Mouse (Mus musculus) MEL (cell line): ENCODE measurements around the gene Rnf223. TPM values are rescaled to one million over a fixed set of nuclear protein-coding genes. Genes with fewer than 3 reads are reported as not detected.

Source experiments
- DNase-seq: peaks from one replicate; pipeline ENCODE4 v3.0.0; 2011; ENCODE audit warnings: low read depth, low spot score
- H3K27ac ChIP-seq: 2 replicates; pipeline ENCODE4 v1.5.1; 2012; ENCODE audit warnings: low read depth, mild to moderate bottlenecking, control low read depth, low read length, moderate library complexity; ENCODE audit not compliant: control insufficient read depth
- H3K27me3 ChIP-seq, 2 experiments: fragments of 150-350 bp in 1 of 2; sonication (generic) in 1 of 2; 2 replicates each; pipeline ENCODE4 v1.6.1; 2012; ENCODE audit warnings: low read length in 2 of 2, mild to moderate bottlenecking in 2 of 2, improper control_type of control experiment in 1 of 2, moderate library complexity in 1 of 2; ENCODE audit not compliant: insufficient read depth in 2 of 2, control insufficient read depth in 1 of 2
- H3K36me3 ChIP-seq, 2 experiments: 2 replicates each; pipeline ENCODE4 v1.6.1; 2012 to 2014; ENCODE audit warnings: low read length in 2 of 2, improper control_type of control experiment in 1 of 2, inconsistent platforms in 1 of 2, mild to moderate bottlenecking in 1 of 2; ENCODE audit not compliant: insufficient read depth in 2 of 2, control insufficient read depth in 1 of 2
- H3K4me1 ChIP-seq, 2 experiments: fragments of 150-350 bp in 1 of 2; sonication (generic) in 1 of 2; 2 replicates each; pipeline ENCODE4 v1.6.1; 2012; ENCODE audit warnings: low read length in 2 of 2, improper control_type of control experiment in 1 of 2, mild to moderate bottlenecking in 1 of 2; ENCODE audit not compliant: insufficient read depth in 2 of 2, control insufficient read depth in 1 of 2
- H3K4me3 ChIP-seq, 2 experiments: fragments of 150-350 bp in 1 of 2; sonication (generic) in 1 of 2; 2 replicates each; pipeline ENCODE4 v1.5.1; 2012; ENCODE audit warnings: low read depth in 2 of 2, low read length in 2 of 2, mild to moderate bottlenecking in 2 of 2, moderate library complexity in 2 of 2, control low read depth in 1 of 2, improper control_type of control experiment in 1 of 2; ENCODE audit not compliant: control insufficient read depth in 1 of 2, insufficient read depth in 1 of 2
- H3K79me2 ChIP-seq: 2 replicates; pipeline ENCODE4 v1.6.1; 2012; ENCODE audit warnings: mild to moderate bottlenecking, low read length, moderate library complexity; ENCODE audit not compliant: control insufficient read depth, poor library complexity, insufficient read depth
- H3K9ac ChIP-seq: 2 replicates; pipeline ENCODE4 v1.6.1; 2012; ENCODE audit warnings: low read depth, mild to moderate bottlenecking, control low read depth, low read length, moderate library complexity; ENCODE audit not compliant: control insufficient read depth, poor library complexity, severe bottlenecking
- H3K9me3 ChIP-seq: fragments of 150-350 bp; sonication (generic); replicated peaks from 2 replicates; pipeline ENCODE4 v1.6.1; 2012; ENCODE audit warnings: mild to moderate bottlenecking, low read length, improper control_type of control experiment, moderate library complexity; ENCODE audit not compliant: insufficient read depth
- BHLHE40 ChIP-seq: IDR thresholded peaks from 2 replicates; pipeline ENCODE4 v1.6.1; 2012; ENCODE audit warnings: low read depth, mild to moderate bottlenecking, inconsistent platforms, low read length, improper control_type of control experiment, borderline replicate concordance
- CHD2 ChIP-seq: IDR thresholded peaks from 2 replicates; pipeline ENCODE4 v1.6.1; 2011; ENCODE audit warnings: low read length, improper control_type of control experiment
- E2F4 ChIP-seq: IDR thresholded peaks from 2 replicates; pipeline ENCODE4 v1.6.1; 2011; ENCODE audit warnings: low read depth, low read length, improper control_type of control experiment, borderline replicate concordance
- ELF1 ChIP-seq: IDR thresholded peaks from 2 replicates; pipeline ENCODE4 v1.6.1; 2014; ENCODE audit warnings: low read depth, mild to moderate bottlenecking, inconsistent platforms, low read length, improper control_type of control experiment, moderate library complexity
- EP300 ChIP-seq, 2 experiments: IDR thresholded peaks; 2 replicates each; pipeline ENCODE4 v1.6.1; 2011; ENCODE audit warnings: improper control_type of control experiment in 2 of 2, low read length in 2 of 2, low read depth in 1 of 2, mild to moderate bottlenecking in 1 of 2
- GATA1 ChIP-seq: IDR thresholded peaks from 2 replicates; pipeline ENCODE4 v1.6.1; 2011; ENCODE audit warnings: low read depth, low read length, improper control_type of control experiment
- HCFC1 ChIP-seq: IDR thresholded peaks from 2 replicates; pipeline ENCODE4 v1.6.1; 2012; ENCODE audit warnings: low read depth, mild to moderate bottlenecking, inconsistent platforms, low read length, improper control_type of control experiment, moderate library complexity
- MAZ ChIP-seq: IDR thresholded peaks from 2 replicates; pipeline ENCODE4 v1.6.1; 2012; ENCODE audit warnings: low read depth, mild to moderate bottlenecking, inconsistent platforms, low read length, improper control_type of control experiment
- MEF2A ChIP-seq: IDR thresholded peaks from 2 replicates; pipeline ENCODE4 v1.6.1; 2014; ENCODE audit warnings: low read depth, mild to moderate bottlenecking, inconsistent platforms, low read length, improper control_type of control experiment; ENCODE audit not compliant: poor library complexity, insufficient replicate concordance, severe bottlenecking; ENCODE audit errors: extremely low read depth
- MXI1 ChIP-seq: IDR thresholded peaks from 2 replicates; pipeline ENCODE4 v1.6.1; 2011; ENCODE audit warnings: mild to moderate bottlenecking, low read depth, low read length, improper control_type of control experiment
- MYB ChIP-seq: IDR thresholded peaks from 2 replicates; pipeline ENCODE4 v1.6.1; 2011; ENCODE audit warnings: mild to moderate bottlenecking, low read depth, low read length, improper control_type of control experiment
- MYC ChIP-seq: IDR thresholded peaks from 2 replicates; pipeline ENCODE4 v1.6.1; 2011; ENCODE audit warnings: low read depth, mild to moderate bottlenecking, low read length, improper control_type of control experiment, moderate library complexity
- NRF1 ChIP-seq: IDR thresholded peaks from 2 replicates; pipeline ENCODE4 v1.6.1; 2014; ENCODE audit warnings: low read depth, mild to moderate bottlenecking, inconsistent platforms, low read length, improper control_type of control experiment, moderate library complexity; ENCODE audit not compliant: poor library complexity, insufficient read depth, severe bottlenecking
- POLR2AphosphoS2 ChIP-seq: IDR thresholded peaks from 2 replicates; pipeline ENCODE4 v1.6.1; 2011; ENCODE audit warnings: low read length, improper control_type of control experiment
- RCOR1 ChIP-seq: IDR thresholded peaks from 2 replicates; pipeline ENCODE4 v1.6.1; 2012; ENCODE audit warnings: low read depth, mild to moderate bottlenecking, inconsistent platforms, low read length, improper control_type of control experiment
- SIN3A ChIP-seq: IDR thresholded peaks from 2 replicates; pipeline ENCODE4 v1.6.1; 2012; ENCODE audit warnings: low read length, improper control_type of control experiment, inconsistent platforms
- SMC3 ChIP-seq: IDR thresholded peaks from 2 replicates; pipeline ENCODE4 v1.6.1; 2011; ENCODE audit warnings: low read depth, low read length, improper control_type of control experiment
- USF2 ChIP-seq, 2 experiments: IDR thresholded peaks; 2 replicates each; pipeline ENCODE4 v1.6.1; 2011 to 2012; ENCODE audit warnings: improper control_type of control experiment in 2 of 2, low read length in 2 of 2, borderline replicate concordance in 1 of 2, inconsistent platforms in 1 of 2, low read depth in 1 of 2, mild to moderate bottlenecking in 1 of 2; ENCODE audit not compliant: insufficient read depth in 1 of 2
- ZKSCAN1 ChIP-seq: IDR thresholded peaks from 2 replicates; pipeline ENCODE4 v1.6.1; 2012; ENCODE audit warnings: low read depth, mild to moderate bottlenecking, inconsistent platforms, low read length, improper control_type of control experiment, moderate library complexity
- ZMIZ1 ChIP-seq: IDR thresholded peaks from 2 replicates; pipeline ENCODE4 v1.6.1; 2012; ENCODE audit warnings: low read depth, mild to moderate bottlenecking, inconsistent platforms, low read length, improper control_type of control experiment, moderate library complexity
- polyA plus RNA-seq, 2 experiments: library from polyadenylated mRNA; stranded (reverse) in 1 of 2; unstranded in 1 of 2; fragments of >175 nt in 1 of 2; fragments of >200 nt in 1 of 2; gene quantifications; 2 replicates each; pipeline versions ENCODE4 v1.2.1 to v1.2.4; 2012; ENCODE audit warnings: low replicate concordance in 2 of 2, low read depth in 1 of 2; ENCODE audit not compliant: insufficient read length in 2 of 2, insufficient read depth in 1 of 2, missing spikeins in 1 of 2
- total RNA-seq: library from RNA; depleted of rRNA; stranded (reverse); fragments of 300-350 nt; gene quantifications from 2 replicates; pipeline ENCODE4 v1.2.3, GENCODE M21; 2012

The Rnf223 gene
- total and polyA plus RNA-seq, 3 experiments = 0.65 to 2.5 TPM; not detected in 1

DNA sequence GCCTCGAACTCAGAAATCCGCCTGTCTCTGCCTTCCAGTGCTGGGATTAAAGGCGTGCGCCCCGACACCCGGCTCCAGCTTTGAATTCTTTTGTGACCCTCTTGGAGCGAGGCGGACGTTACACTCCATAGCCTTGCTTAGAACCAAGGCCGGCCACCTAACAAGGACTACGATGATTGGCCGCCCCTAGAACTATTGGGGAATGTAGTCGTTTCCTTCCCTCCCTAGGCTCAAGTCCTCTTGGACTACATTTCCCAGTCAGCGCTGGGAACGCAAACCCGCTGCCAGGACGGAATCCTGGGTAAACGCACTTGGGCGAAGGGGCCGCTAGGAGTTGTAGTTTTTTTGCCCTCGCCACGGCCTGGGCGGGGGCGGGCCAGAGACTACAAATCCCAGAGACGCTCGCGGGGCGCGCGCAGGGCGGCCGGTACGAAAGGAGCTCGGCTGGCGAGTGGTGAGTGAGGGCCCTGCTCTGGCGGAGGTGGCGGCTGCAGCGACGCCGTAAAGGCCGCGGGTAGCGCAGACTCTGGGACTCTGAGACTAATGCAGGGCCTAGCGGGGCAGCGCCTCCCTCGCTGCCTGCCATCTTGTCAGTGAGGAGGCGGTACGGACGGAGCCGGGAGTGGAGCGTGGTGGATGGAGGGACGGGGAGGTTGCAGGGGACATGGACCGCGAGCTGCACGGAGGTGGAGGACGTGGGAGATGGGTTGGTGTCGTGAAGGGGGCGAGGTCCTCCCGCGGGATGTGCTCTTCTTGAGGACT lies 20.6 kb upstream of the Rnf223 start, which contains the start of gene 9430015G10Rik (continued):
- TF ChIP-seq MEF2A = no peak
- peak; percentile 94 for TF ChIP-seq HCFC1
- peak; percentile 53; the same call in 1 of the 2 replicates for TF ChIP-seq ZMIZ1

DNA sequence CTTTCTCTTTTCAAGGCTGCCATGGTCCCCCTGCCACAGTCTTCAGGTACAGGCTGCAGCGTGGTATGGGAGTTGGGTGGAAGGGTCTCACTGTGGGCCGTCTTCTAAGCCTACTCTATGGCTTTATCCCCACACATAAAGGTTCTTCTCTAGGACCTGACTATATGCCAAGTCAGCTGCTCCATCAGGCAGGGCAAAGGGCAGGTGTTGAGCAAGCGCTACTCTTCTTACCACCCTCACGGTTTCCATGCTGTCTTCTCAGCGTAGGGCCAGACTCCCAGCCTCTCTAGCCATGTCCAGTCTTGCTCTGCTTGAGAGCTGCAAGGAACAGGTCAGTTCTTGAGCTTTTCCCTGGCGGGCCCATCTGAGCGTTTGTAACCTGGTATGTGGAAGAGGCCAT lies 6.2 kb upstream of the Rnf223 start:
- TF ChIP-seq EP300 (IDR thresholded peaks at IDR 0.05; ENCODE audit: low read depth in 1 of 2, low read length in 2 of 2) (no peak), RCOR1 (no peak), MYB (no peak), ZMIZ1 (no peak), ZKSCAN1 (no peak), MXI1 (no peak), MYC (no peak), ELF1 (no peak), MEF2A (no peak), USF2 (IDR thresholded peaks at IDR 0.05; ENCODE audit: borderline replicate concordance in 1 of 2, insufficient read depth in 1 of 2, low read depth in 1 of 2, low read length in 2 of 2) (no peak), GATA1 (no peak), POLR2AphosphoS2 (no peak), CHD2 (no peak), NRF1 (no peak), SIN3A (no peak), MAZ (no peak), SMC3 (no peak), E2F4 (no peak), HCFC1 (no peak), BHLHE40 (no peak)
- peaks cover 0 to 17% of the 10 kb centered on the region in 2 experiments; a peak in 3 of 4 replicates for H3K4me1 ChIP-seq
- no peak for DNase-seq
- no peak overlapping the region for H3K27ac ChIP-seq
- no peaks in the 10 kb centered on the region for H3K9me3 ChIP-seq
- no peak overlapping the region for H3K4me3 ChIP-seq
- H3K27me3 ChIP-seq = no peaks in the 10 kb centered on the region
- H3K79me2 ChIP-seq = no peaks in the 10 kb centered on the region
- peaks cover 6 to 12% of the 10 kb centered on the region in 2 experiments for H3K36me3 ChIP-seq
- no peak overlapping the region for H3K9ac ChIP-seq
